ENCODE assay signal across 19 mouse cellular contexts in the genomic region with DNA sequence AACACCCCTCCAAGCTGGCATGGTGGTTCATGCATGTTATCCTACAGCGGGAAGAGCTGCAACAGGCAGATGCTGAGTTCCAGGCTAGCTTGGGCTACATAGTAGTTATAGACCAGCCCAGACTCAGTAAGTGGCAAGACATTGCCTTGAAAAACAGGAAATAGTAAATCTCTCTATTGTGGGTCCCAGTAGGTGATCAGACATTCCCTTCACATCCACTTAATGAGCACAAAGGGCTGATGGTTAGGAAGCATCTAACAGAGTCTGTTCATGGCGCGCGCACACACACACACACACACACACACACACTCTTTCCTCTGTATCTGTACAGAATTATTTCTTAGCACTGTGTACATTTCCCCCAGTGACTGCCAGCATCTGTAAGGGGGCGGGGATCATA.
DNase-seq lines count a peak whose midpoint lies in the region; ATAC-seq and TF ChIP-seq lines count a peak whose summit lies in the region.
"Had no signal": no experiment of that assay in that cellular context is flagged by ENCODE, and none has a peak within 500 bp of the region (broad histone marks: within the 10 kb centered on the region; RNA-seq: fewer than 3 reads in every experiment).

No protein-coding gene starts in this region.

- H3K4me2 ChIP-seq in embryonic facial prominence, embryonic 14.5 days (ENCODE audit: low read depth, low read length) = no peak overlapping the region
- H3K4me2 ChIP-seq: intestine, embryonic 15.5 days had no signal

- H3K27me3 ChIP-seq in embryonic facial prominence, embryonic 14.5 days (replicated peaks; ENCODE audit: control insufficient read depth, insufficient read depth, low read length) = no peaks in the 10 kb centered on the region; the same call in 1 of the 2 replicates
- H3K27me3 ChIP-seq: intestine, embryonic 15.5 days had no signal

- peaks cover 10% of the 10 kb centered on the region; the same call in 1 of the 2 replicates for H3K9me3 ChIP-seq in embryonic facial prominence, embryonic 14.5 days (ENCODE audit: control insufficient read depth, low read length)
- H3K9me3 ChIP-seq: heart, embryonic 10.5 days; intestine, embryonic 15.5 days had no signal

- peak overlapping the region; percentile 71 for H3K27ac ChIP-seq in layer of hippocampus, adult 2 months
- H3K27ac ChIP-seq in embryonic facial prominence, embryonic 14.5 days (replicated peaks; ENCODE audit: low read depth, low read length) = no peak overlapping the region
- H3K27ac ChIP-seq: heart, embryonic 10.5 days; intestine, embryonic 15.5 days had no signal

- H3K4me3 ChIP-seq in layer of hippocampus, adult 2 months = no peak overlapping the region
- no peak overlapping the region for H3K4me3 ChIP-seq in embryonic facial prominence, embryonic 14.5 days (ENCODE audit: low read depth, low read length)
- H3K4me3 ChIP-seq: heart, embryonic 10.5 days; intestine, embryonic 15.5 days had no signal

- DNase-seq in heart, adult 11 months = peak; percentile 13
- no peak for DNase-seq in heart, adult 18-20 months
- no peak for DNase-seq in layer of hippocampus, adult 2 months (ENCODE audit: low spot score in 2 of 2)
- no peak for DNase-seq in layer of hippocampus, postnatal 14 days (ENCODE audit: low spot score in 2 of 2)
- DNase-seq in Muller cell, postnatal 12 days (ENCODE audit: inconsistent ontology term) = peak; percentile 29
- no peak for DNase-seq in embryonic facial prominence, embryonic 14.5 days (ENCODE audit: low spot score)
- no peak for DNase-seq in gastrocnemius, postnatal 36 days
- no peak for DNase-seq in layer of hippocampus, adult 18-20 months (ENCODE audit: low spot score in 2 of 2)
- DNase-seq: cerebellum, adult 18-20 months; cerebellum, adult 9-11 months; cerebellum, postnatal 36 days; forebrain, postnatal 0 days; gastrocnemius, postnatal 14 days; heart, postnatal 10 days; heart, postnatal 4 days; kidney, adult 18-20 months had no signal

- WGBS in embryonic facial prominence, embryonic 14.5 days = 90% methylated on average over 5 of the region's 5 CpGs

- intact Hi-C loops in gastrocnemius, postnatal 36 days (cut with DNase I) = no loop called here

- peak; percentile 33; the same call in 1 of the 2 replicates for ATAC-seq in embryonic facial prominence, embryonic 14.5 days (ENCODE audit: low read depth)
- ATAC-seq: intestine, embryonic 15.5 days had no signal

- TF ChIP-seq CTCF in layer of hippocampus, adult 2 months (conservative IDR thresholded peaks at IDR 0.05) = no peak

- no peak overlapping the region for H3K9ac ChIP-seq in embryonic facial prominence, embryonic 14.5 days (ENCODE audit: low read depth, low read length)
- H3K9ac ChIP-seq: forebrain, postnatal 0 days; intestine, embryonic 15.5 days had no signal

- H3K4me1 ChIP-seq in embryonic facial prominence, embryonic 14.5 days (ENCODE audit: control insufficient read depth, insufficient read depth, low read length) = no peaks in the 10 kb centered on the region
- H3K4me1 ChIP-seq: heart, embryonic 10.5 days; intestine, embryonic 15.5 days had no signal

- no peaks in the 10 kb centered on the region for H3K36me3 ChIP-seq in embryonic facial prominence, embryonic 14.5 days (ENCODE audit: control insufficient read depth, insufficient read depth, low read length)
- H3K36me3 ChIP-seq: G1E; heart, embryonic 10.5 days; intestine, embryonic 15.5 days had no signal

Comparison
In these comparisons a context has a peak if more than half of its experiments do, and no peak if none do; other contexts are left out.
1. DNase-seq: peak in heart, adult 11 months (single experiment) and Muller cell, postnatal 12 days (single experiment); none in heart, adult 18-20 months (0 of 2), layer of hippocampus, adult 2 months (0 of 2), layer of hippocampus, postnatal 14 days (0 of 2), embryonic facial prominence, embryonic 14.5 days (single experiment), gastrocnemius, postnatal 36 days (0 of 2) and layer of hippocampus, adult 18-20 months (0 of 2).